Mouse (Mus musculus) liver, postnatal 0 days (tissue): Measurements from ENCODE around the gene Gm49661.

Experiments
- CTCF ChIP-seq: sonication (generic); IDR thresholded peaks from 2 replicates; pipeline ENCODE4 v1.5.1; 2016; ENCODE audit warnings: antibody characterized with exemption, low read depth
- EP300 ChIP-seq: IDR thresholded peaks from 2 replicates; pipeline ENCODE4 v1.6.1; 2016; ENCODE audit warnings: antibody characterized with exemption, low read depth, mild to moderate bottlenecking

GRCm38 (mm10) chr8:84970135-84970790, 1.0 kb upstream of the Gm49661 start:
- no peak for TF ChIP-seq CTCF
- TF ChIP-seq EP300: no peak
